Mouse (Mus musculus): ENCODE data around the gene Epha10.
"Not testable (repeated sequence)": the region's sequence is repeated elsewhere in the genome, so short reads cannot be mapped to it uniquely, and the experiment has no call there.

Epha10 gene

GRCm38 (mm10) chr4:124894508-124895428 lies 14.1 kb downstream of the Epha10 start:
- no peak for DNase-seq

GRCm38 (mm10) chr4:124898428-124898827 lies 17.7 kb downstream of the Epha10 start:
- DNase-seq, result no peak

GRCm38 (mm10) chr4:124899906-124900305 lies 19.2 kb downstream of the Epha10 start:
- no peak for DNase-seq

GRCm38 (mm10) chr4:124905417-124905816 lies 24.7 kb downstream of the Epha10 start:
- no peak for DNase-seq

- DNase-seq, result no peak
Observed at GRCm38 (mm10) chr4:124905971-124906822, 25.5 kb downstream of the Epha10 start.

GRCm38 (mm10) chr4:124928102-124928501 lies 47.4 kb downstream of the Epha10 start:
- DNase-seq, result no peak

GRCm38 (mm10) chr4:124936613-124937471 lies 56.1 kb downstream of the Epha10 start, which contains the start of gene 9930104L06Rik:
TSS of gene 9930104L06Rik (plus strand) at chr4:124937048.
- peak; percentile 85 to 94 for DNase-seq

- not testable (repeated sequence) for DNase-seq
Observed at GRCm38 (mm10) chr4:124939211-124939610, 58.5 kb downstream of the Epha10 start, which contains the start of gene Cdca8. TSS of gene Cdca8 (minus strand) at chr4:124939311.

- peak; percentile 25 to 32 for DNase-seq
Observed at GRCm38 (mm10) chr4:124943022-124943421, 62.3 kb downstream of the Epha10 start.

GRCm38 (mm10) chr4:124943781-124944180 lies 63.1 kb downstream of the Epha10 start:
- DNase-seq, result no peak

GRCm38 (mm10) chr4:124944961-124945360 lies 64.3 kb downstream of the Epha10 start:
- no peak for DNase-seq

GRCm38 (mm10) chr4:124949488-124949887 lies 68.8 kb downstream of the Epha10 start:
- DNase-seq, result no peak

GRCm38 (mm10) chr4:124950181-124951035 lies 69.7 kb downstream of the Epha10 start:
- no peak for DNase-seq

- DNase-seq, result no peak
Observed at GRCm38 (mm10) chr4:124951036-124951433, 70.3 kb downstream of the Epha10 start.

- DNase-seq, result no peak
Observed at GRCm38 (mm10) chr4:124953546-124953945, 72.8 kb downstream of the Epha10 start.

GRCm38 (mm10) chr4:124957284-124957683 lies 76.6 kb downstream of the Epha10 start:
- DNase-seq, result no peak

- no peak for DNase-seq
Observed at GRCm38 (mm10) chr4:124959062-124959461, 78.4 kb downstream of the Epha10 start.

GRCm38 (mm10) chr4:124960940-124961339 lies 80.2 kb downstream of the Epha10 start:
- no peak for DNase-seq

GRCm38 (mm10) chr4:124962576-124962975 lies 81.9 kb downstream of the Epha10 start:
- no peak for DNase-seq

- no peak for DNase-seq
Observed at GRCm38 (mm10) chr4:124964912-124965599, 84.4 kb downstream of the Epha10 start.
